Mouse (Mus musculus) cerebellum, adult 11-12 months (tissue): ENCODE measurements around the gene Myo1e.

Experiments
- DNase-seq: peaks from one replicate; pipeline ENCODE4 v3.0.0; 2022

Myo1e gene

GRCm38 (mm10) chr9:70439959-70440358 is 232.8 kb downstream of the Myo1e start:
- no peak for DNase-seq

- DNase-seq = no peak
Observed at GRCm38 (mm10) chr9:70449072-70449471, 241.9 kb downstream of the Myo1e start.
